Mouse (Mus musculus) ES-E14 (cell line): ENCODE results near the gene Lrp6.

Experiments
- CHD2 ChIP-seq: IDR thresholded peaks from 2 replicates; pipeline ENCODE4 v1.6.1; 2014; ENCODE audit warnings: mild to moderate bottlenecking, low read depth, low read length, inconsistent platforms
- HCFC1 ChIP-seq: IDR thresholded peaks from 2 replicates; pipeline ENCODE4 v1.6.1; 2012; ENCODE audit warnings: low read length, inconsistent platforms, borderline replicate concordance; ENCODE audit not compliant: insufficient read depth
- MAFK ChIP-seq: IDR thresholded peaks from 2 replicates; pipeline ENCODE4 v1.6.1; 2014; ENCODE audit warnings: mild to moderate bottlenecking, low read depth, low read length, inconsistent platforms; ENCODE audit not compliant: insufficient read depth
- ZC3H11A ChIP-seq: IDR thresholded peaks from 2 replicates; pipeline ENCODE4 v1.6.1; 2012; ENCODE audit warnings: low read depth, mild to moderate bottlenecking, inconsistent platforms, low read length, borderline replicate concordance

GRCm38 (mm10) chr6:134614723-134615648 is 48.2 kb upstream of the Lrp6 start:
- no peak for TF ChIP-seq MAFK
- peak; percentile 52; the same call in 1 of the 2 replicates for TF ChIP-seq ZC3H11A
- no peak for TF ChIP-seq CHD2
- TF ChIP-seq HCFC1, result no peak
